Mouse (Mus musculus): ENCODE measurements around the gene Shbg. TPM values are rescaled to one million over a fixed set of nuclear protein-coding genes. Genes with fewer than 3 reads are reported as not detected.

Shbg gene
- polyA plus RNA-seq, 1 experiment from 2014 or later = not detected

DNA sequence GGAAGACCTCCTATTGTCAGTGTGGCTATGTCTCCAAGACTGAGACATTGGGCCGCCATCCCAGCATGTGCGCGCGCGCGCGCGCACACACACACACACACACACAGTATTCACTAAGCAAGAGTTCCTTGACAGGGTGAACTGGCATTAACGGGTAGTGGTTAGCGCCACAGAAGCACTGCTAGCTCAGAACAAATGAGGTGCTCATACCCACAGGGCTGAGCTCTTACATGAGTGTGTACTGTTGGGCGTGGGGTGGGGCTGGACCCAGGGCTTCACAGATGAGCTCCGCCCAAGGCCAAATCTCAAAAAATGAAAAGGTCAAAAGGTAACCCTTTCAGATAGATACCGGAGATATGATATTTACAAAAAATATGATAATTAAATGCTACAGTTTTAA, 32.8 kb downstream of the Shbg start:
- Histone ChIP-seq H3K4me1 (ENCODE audit: control insufficient read depth, insufficient read depth, low read length) (peaks cover 4% of the 10 kb centered on the region; the same call in 1 of the 2 replicates), H3K36me3 (ENCODE audit: control insufficient read depth, insufficient read depth, low read length) (peaks cover 20% of the 10 kb centered on the region), H3K4me2 (ENCODE audit: low read depth) (no peak overlapping the region), H3K9ac (ENCODE audit: low read length) (no peak overlapping the region), H3K4me3 (ENCODE audit: low read depth, low read length) (no peak overlapping the region), H3K9me3 (ENCODE audit: control insufficient read depth, low read length) (no peaks in the 10 kb centered on the region), H3K27ac (ENCODE audit: low read depth, low read length) (no peak overlapping the region), H3K27me3 (ENCODE audit: control insufficient read depth, insufficient read depth, low read length) (no peaks in the 10 kb centered on the region)
- DNase-seq (ENCODE audit: low spot score) (no peak), ATAC-seq (ENCODE audit: insufficient read depth, low FRiP score, low TSS enrichment) (no peak)
- WGBS = 97% methylated on average over 13 of the region's 13 CpGs

DNA sequence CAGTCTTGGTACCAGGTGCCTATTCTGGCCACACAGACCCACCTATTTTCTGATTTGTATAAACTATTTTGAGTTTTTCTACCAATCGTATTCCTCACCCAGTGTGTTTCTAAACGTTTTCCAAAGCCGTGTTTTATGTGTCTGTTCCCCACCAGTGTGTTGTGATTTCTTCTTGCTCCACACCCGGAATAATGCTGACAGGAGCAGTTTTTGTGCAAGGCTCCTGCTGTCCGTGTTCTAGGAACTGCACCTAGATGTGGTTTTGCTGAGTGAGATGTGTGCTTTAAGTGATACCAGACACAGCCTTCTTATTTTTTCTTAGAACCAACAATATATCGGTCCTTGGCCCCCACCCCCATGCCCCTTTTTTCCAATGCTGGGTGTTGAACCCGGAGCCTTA, 33.7 kb downstream of the Shbg start:
- H3K4me3 ChIP-seq (ENCODE audit: low read depth, low read length) = no peak overlapping the region
- no peak for DNase-seq (ENCODE audit: low spot score)
- H3K27me3 ChIP-seq (ENCODE audit: control insufficient read depth, insufficient read depth, low read length) = no peaks in the 10 kb centered on the region
- ATAC-seq (ENCODE audit: insufficient read depth, low FRiP score, low TSS enrichment) = no peak
- no peaks in the 10 kb centered on the region for H3K9me3 ChIP-seq (ENCODE audit: control insufficient read depth, low read length)
- H3K36me3 ChIP-seq (ENCODE audit: control insufficient read depth, insufficient read depth, low read length) = peaks cover 14% of the 10 kb centered on the region
- no peak overlapping the region for H3K27ac ChIP-seq (ENCODE audit: low read depth, low read length)
- no peak overlapping the region for H3K4me2 ChIP-seq (ENCODE audit: low read depth)
- H3K9ac ChIP-seq (ENCODE audit: low read length) = no peak overlapping the region
- peaks cover 7% of the 10 kb centered on the region; the same call in 1 of the 2 replicates for H3K4me1 ChIP-seq (ENCODE audit: control insufficient read depth, insufficient read depth, low read length)
- 90% methylated on average over 7 of the region's 7 CpGs for WGBS

DNA sequence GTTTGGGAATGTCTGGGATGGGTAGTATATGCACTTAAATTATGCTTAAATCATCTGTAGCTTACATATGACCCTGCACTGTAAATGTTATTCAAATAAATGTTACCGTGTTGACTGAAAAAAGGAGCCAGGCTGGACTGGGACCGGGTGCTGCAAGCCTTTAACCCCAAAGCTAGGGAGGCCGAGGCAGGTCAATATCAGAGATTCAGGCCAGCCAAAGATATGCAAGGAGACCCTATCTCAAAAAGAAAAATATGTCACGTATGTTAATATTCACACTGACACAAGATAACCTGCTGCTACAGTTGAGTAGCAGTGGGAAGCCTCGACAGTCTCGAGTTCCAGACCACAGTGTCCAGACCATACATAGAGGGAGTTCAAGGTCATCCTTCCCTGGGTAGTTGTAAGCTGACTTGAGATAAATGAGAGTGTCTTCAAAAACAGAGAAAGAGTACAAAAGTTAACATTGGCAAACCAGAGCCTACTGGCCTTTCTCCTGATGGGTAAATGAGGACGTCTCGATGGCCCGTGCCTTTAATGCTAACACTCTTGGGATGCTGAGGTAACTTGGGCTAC, 35.4 kb downstream of the Shbg start:
- Histone ChIP-seq H3K9ac (ENCODE audit: low read length) (no peak overlapping the region; the same call in 1 of the 2 replicates), H3K4me3 (ENCODE audit: low read depth, low read length) (peak overlapping the region; percentile 71), H3K4me2 (ENCODE audit: low read depth) (peak overlapping the region; percentile 72), H3K27me3 (ENCODE audit: control insufficient read depth, insufficient read depth, low read length) (no peaks in the 10 kb centered on the region), H3K36me3 (ENCODE audit: control insufficient read depth, insufficient read depth, low read length) (peaks cover 2% of the 10 kb centered on the region; the same call in 1 of the 2 replicates), H3K4me1 (ENCODE audit: control insufficient read depth, insufficient read depth, low read length) (peaks cover 12% of the 10 kb centered on the region), H3K27ac (ENCODE audit: low read depth, low read length) (no peak overlapping the region), H3K9me3 (ENCODE audit: control insufficient read depth, low read length) (no peaks in the 10 kb centered on the region)
- DNase-seq (ENCODE audit: low spot score) (no peak), ATAC-seq (ENCODE audit: insufficient read depth, low FRiP score, low TSS enrichment) (no peak)
- WGBS = 63% methylated on average over 9 of the region's 9 CpGs

DNA sequence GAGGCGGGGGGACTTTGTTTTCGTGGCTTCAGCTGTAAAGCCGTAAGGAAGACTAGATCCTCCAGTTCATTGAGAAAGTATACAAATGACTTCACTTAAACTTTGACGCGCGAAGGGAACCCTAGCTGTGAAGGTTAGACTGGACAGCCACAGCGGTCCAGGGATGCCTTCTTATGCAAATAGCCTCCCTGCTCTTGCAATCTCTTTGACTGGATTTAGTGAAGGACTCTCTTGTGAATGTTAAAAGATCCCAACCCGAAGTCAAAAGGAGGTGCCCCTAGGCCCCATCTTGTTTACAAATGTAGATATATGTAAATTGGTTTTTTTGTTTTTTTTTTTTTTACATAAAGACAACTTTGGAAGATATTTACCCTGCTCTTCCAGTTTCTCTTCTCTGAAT, 35.9 kb downstream of the Shbg start:
- ATAC-seq (ENCODE audit: insufficient read depth, low FRiP score, low TSS enrichment) (no peak), DNase-seq (ENCODE audit: low spot score) (no peak)
- Histone ChIP-seq H3K4me1 (ENCODE audit: control insufficient read depth, insufficient read depth, low read length) (peaks cover 17% of the 10 kb centered on the region), H3K27me3 (ENCODE audit: control insufficient read depth, insufficient read depth, low read length) (no peaks in the 10 kb centered on the region), H3K36me3 (ENCODE audit: control insufficient read depth, insufficient read depth, low read length) (no peaks in the 10 kb centered on the region), H3K27ac (ENCODE audit: low read depth, low read length) (peak overlapping the region; percentile 92), H3K9ac (ENCODE audit: low read length) (peak overlapping the region; percentile 88), H3K9me3 (ENCODE audit: control insufficient read depth, low read length) (no peaks in the 10 kb centered on the region), H3K4me3 (ENCODE audit: low read depth, low read length) (peak overlapping the region; percentile 71), H3K4me2 (ENCODE audit: low read depth) (peak overlapping the region; percentile 72)
- 2% methylated on average over 8 of the region's 8 CpGs for WGBS

DNA sequence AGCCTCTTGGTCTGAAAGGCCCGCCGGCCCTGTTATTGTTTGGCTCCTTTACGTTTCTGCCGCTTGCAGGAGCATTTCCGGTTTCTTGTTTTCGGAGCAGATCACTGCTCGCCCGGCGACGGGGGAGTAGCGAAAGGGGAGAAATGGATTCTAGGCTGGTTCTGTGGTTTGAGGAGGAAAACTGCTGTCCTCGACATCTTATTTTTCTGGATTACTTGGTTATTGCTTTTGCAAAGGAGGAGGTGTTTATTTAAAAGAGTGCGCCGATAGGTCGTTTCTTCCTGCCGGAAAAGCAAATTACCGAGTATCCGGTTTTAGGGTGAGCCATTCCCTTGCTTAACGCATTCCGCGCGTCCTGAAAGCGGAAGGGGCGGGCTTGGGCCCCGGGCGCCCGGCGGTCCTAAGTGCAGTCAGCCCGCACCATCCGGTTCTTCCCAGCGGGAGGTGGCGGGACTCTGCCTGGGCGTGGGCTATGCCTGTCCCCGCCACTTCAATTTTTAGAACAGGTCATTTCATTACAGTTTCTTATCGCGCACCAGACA, 36.5 kb downstream of the Shbg start:
- peak overlapping the region; percentile 92 for H3K27ac ChIP-seq (ENCODE audit: low read depth, low read length)
- under 1% methylated on average over 36 of the region's 36 CpGs for WGBS
- no peaks in the 10 kb centered on the region for H3K27me3 ChIP-seq (ENCODE audit: control insufficient read depth, insufficient read depth, low read length)
- ATAC-seq (ENCODE audit: insufficient read depth, low FRiP score, low TSS enrichment) (peak; percentile 77), DNase-seq (ENCODE audit: low spot score) (peak; percentile 97)
- peak overlapping the region; percentile 88 for H3K9ac ChIP-seq (ENCODE audit: low read length)
- H3K36me3 ChIP-seq (ENCODE audit: control insufficient read depth, insufficient read depth, low read length) = no peaks in the 10 kb centered on the region
- H3K4me2 ChIP-seq (ENCODE audit: low read depth) = peak overlapping the region; percentile 72
- H3K9me3 ChIP-seq (ENCODE audit: control insufficient read depth, low read length) = no peaks in the 10 kb centered on the region
- peak overlapping the region; percentile 71 for H3K4me3 ChIP-seq (ENCODE audit: low read depth, low read length)
- H3K4me1 ChIP-seq (ENCODE audit: control insufficient read depth, insufficient read depth, low read length) = peaks cover 18% of the 10 kb centered on the region

DNA sequence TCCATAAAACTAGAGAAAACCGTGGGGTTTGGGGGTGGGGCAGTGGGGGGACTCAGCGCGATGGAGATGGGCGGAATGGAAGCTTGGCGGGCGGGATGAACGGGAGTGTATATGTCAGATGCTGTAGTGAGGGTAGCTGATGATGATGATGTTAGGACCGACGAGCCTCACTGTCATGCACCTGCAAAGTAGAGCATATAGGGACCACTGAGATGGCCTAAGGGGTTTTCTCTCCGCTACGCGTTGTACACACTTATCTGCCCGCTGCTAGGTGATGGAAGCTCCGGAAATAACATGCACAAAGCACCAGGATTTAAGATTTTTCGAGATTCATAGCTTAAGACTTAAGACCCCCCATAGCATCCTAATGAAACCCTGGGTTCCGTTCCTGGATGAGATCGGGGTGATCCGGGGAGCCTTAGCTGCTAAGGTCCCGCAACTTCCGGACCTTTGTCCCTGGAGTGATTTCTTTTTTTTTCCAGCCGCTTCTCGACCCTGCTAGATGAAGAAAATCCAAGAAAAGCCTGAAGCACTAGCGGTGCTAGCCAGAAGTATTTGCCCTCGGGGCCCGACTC, 37.0 kb downstream of the Shbg start:
- Histone ChIP-seq H3K9ac (ENCODE audit: low read length) (peak overlapping the region; percentile 88), H3K4me2 (ENCODE audit: low read depth) (peak overlapping the region; percentile 72), H3K4me3 (ENCODE audit: low read depth, low read length) (peak overlapping the region; percentile 71), H3K27me3 (ENCODE audit: control insufficient read depth, insufficient read depth, low read length) (no peaks in the 10 kb centered on the region), H3K4me1 (ENCODE audit: control insufficient read depth, insufficient read depth, low read length) (peaks cover 18% of the 10 kb centered on the region), H3K36me3 (ENCODE audit: control insufficient read depth, insufficient read depth, low read length) (no peaks in the 10 kb centered on the region), H3K27ac (ENCODE audit: low read depth, low read length) (peak overlapping the region; percentile 92), H3K9me3 (ENCODE audit: control insufficient read depth, low read length) (no peaks in the 10 kb centered on the region)
- DNase-seq (ENCODE audit: low spot score) (no peak), ATAC-seq (ENCODE audit: insufficient read depth, low FRiP score, low TSS enrichment) (peak; percentile 46)
- under 1% methylated on average over 25 of the region's 25 CpGs for WGBS

DNA sequence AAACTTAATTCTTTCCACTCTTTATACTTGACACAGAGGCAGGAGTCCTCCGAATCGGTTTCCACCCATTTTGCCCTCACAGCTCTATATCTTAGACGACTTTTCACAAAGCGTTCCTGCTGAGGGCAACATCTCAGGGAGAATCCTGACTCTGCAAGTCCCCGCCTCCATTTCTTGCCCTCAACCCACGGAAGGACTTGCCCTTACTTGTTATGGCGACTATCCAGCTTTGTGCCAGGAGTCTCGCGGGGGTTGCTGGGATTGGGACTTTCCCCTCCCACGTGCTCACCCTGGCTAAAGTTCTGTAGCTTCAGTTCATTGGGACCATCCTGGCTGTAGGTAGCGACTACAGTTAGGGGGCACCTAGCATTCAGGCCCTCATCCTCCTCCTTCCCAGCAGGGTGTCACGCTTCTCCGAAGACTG, 37.6 kb downstream of the Shbg start, which contains the start of the genes Wrap53 and Trp53:
TSS of gene Wrap53 (minus strand) at position 165 of the 424 bp plus-strand sequence.
TSS of gene Trp53 (plus strand) at position 269 of the 424 bp plus-strand sequence.
- 0% methylated on average over 13 of the region's 13 CpGs for WGBS

DNA sequence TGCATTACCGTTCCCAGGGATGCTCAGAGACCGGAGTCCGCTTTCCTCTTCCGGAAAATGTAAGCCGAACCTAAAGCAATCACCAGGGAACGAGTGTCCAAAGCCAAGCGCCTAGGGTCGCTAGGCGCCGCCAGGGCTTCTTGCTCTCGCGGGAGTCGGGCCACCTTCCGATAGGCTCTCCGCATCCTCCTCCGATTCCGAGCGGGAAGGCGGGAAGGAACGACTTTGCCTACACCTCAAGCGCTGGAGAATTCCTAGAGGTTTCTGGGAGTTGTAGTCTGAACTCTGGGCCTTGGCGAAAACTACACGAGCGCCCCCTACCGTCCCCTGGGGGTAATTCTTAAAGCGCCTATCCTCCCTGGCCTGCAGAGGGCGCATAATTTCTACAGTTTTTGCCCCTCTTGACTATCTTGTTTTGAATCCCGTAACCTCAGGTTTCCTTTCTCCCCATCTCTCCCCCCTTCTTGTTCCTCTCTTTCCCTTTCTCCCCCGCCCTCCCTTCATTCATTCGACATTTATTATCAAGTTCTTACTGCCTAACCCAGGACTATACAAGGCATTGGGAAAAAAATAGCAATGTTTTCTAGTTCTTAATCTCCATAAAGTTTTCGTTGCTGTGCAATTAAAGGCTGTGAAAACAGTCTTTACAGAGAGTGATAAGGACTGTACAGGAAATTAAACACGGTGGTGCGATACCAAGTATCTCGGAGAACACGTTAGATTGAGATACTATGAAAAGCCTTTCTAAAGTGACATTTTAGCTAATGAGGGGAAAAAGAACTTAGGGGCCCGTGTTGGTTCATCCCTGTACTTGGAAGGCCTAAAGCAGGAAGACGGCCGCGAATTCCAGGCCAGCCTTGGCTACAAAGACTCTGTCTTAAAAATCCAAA, 38.3 kb downstream of the Shbg start:
- ATAC-seq (ENCODE audit: insufficient read depth, low FRiP score, low TSS enrichment) (peak; percentile 82), DNase-seq (ENCODE audit: low spot score) (peak; percentile 97)
- Histone ChIP-seq H3K27ac (ENCODE audit: low read depth, low read length) (peak overlapping the region; percentile 61), H3K4me1 (ENCODE audit: control insufficient read depth, insufficient read depth, low read length) (peaks cover 18% of the 10 kb centered on the region), H3K36me3 (ENCODE audit: control insufficient read depth, insufficient read depth, low read length) (no peaks in the 10 kb centered on the region), H3K9me3 (ENCODE audit: control insufficient read depth, low read length) (no peaks in the 10 kb centered on the region), H3K4me3 (ENCODE audit: low read depth, low read length) (peak overlapping the region; percentile 71), H3K27me3 (ENCODE audit: control insufficient read depth, insufficient read depth, low read length) (no peaks in the 10 kb centered on the region), H3K4me2 (ENCODE audit: low read depth) (peak overlapping the region; percentile 72), H3K9ac (ENCODE audit: low read length) (peak overlapping the region; percentile 85)
- 3% methylated on average over 39 of the region's 39 CpGs for WGBS

More for the DNA sequence above, 37.6 kb downstream of the Shbg start, which contains the start of the genes Wrap53 and Trp53:
- Histone ChIP-seq H3K4me3 (ENCODE audit: low read depth, low read length) (peak within 1 kb of the TSS; percentile 71), H3K9ac (ENCODE audit: low read length) (peak within 1 kb of the TSS; percentile 88), H3K4me2 (ENCODE audit: low read depth) (peak within 1 kb of the TSS; percentile 72), H3K27me3 (ENCODE audit: control insufficient read depth, insufficient read depth, low read length) (no peaks in the 10 kb centered on the region), H3K27ac (ENCODE audit: low read depth, low read length) (peak within 1 kb of the TSS; percentile 92), H3K4me1 (ENCODE audit: control insufficient read depth, insufficient read depth, low read length) (peaks cover 18% of the 10 kb centered on the region), H3K9me3 (ENCODE audit: control insufficient read depth, low read length) (no peaks in the 10 kb centered on the region), H3K36me3 (ENCODE audit: control insufficient read depth, insufficient read depth, low read length) (no peaks in the 10 kb centered on the region)
- peak; percentile 91 for DNase-seq (ENCODE audit: low spot score)
- ATAC-seq (ENCODE audit: insufficient read depth, low FRiP score, low TSS enrichment) = peak; percentile 51
